Mouse (Mus musculus) liver, embryonic 14.5 days (tissue): ENCODE results near the gene Ifitm5.

Source experiments
- CTCF ChIP-seq: IDR thresholded peaks from 2 replicates; pipeline ENCODE4 v1.5.1; 2016; ENCODE audit warnings: antibody characterized with exemption, low read depth, control low read depth
- EP300 ChIP-seq: IDR thresholded peaks from 2 replicates; pipeline ENCODE4 v1.6.1; 2016; ENCODE audit warnings: antibody characterized with exemption, low read depth

DNA sequence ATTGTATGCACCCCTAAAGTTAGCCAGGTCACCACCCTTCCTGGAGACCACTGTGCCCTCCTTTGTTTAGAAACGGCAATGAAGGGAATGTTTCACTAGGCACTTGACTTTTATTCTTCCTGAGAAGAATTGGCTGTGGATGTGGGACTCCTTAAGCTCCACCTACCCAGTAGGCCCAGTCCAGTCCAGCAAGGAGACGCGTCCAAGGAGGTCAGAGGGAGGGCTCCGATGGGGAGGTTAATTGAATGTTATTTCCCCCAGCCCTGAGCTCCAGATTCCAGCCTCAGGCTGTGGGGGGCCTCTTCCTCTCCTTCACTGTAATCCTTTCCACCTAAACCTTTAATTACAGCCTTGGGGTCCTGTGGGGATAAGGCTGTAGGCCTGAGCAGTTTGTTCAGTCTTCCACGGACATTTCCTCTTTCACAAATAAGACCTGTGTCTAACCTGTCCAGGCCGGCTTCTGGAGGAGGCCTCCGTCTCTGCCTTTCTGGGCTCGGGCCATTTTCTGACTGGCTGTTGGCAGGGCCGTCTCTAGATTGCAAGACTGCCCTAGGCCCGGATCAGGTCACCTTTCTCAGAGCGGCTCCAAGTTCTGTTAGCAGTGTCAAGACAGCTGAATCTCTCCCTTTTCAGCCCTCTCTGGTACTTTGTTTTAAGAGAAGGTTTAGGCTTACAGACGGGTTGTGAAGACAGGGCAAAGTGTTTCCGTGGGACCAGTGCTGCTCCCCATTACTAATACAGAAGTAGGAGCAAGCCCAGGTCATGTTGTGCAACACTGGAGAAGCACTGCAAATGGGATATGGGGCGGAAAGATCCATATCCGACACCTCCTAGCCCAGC, 47.8 kb downstream of the Ifitm5 start:
- TF ChIP-seq CTCF (no peak), EP300 (no peak)
